9 mouse cellular contexts compared by ENCODE assay signal in genomic region chr2:121354378-121354777, GRCm38 (mm10). TPM values are rescaled to one million over a fixed set of nuclear protein-coding genes. Genes with fewer than 3 reads are reported as not detected.
A peak's percentile ranks its signal among the peaks of the same experiment; 100 is the strongest.
DNase-seq lines count a peak whose midpoint lies in the region; ATAC-seq and TF ChIP-seq lines count a peak whose summit lies in the region.
"Had no signal": no experiment of that assay in that cellular context is flagged by ENCODE, and none has a peak within 500 bp of the region (broad histone marks: within the 10 kb centered on the region; RNA-seq: fewer than 3 reads in every experiment).

No protein-coding gene starts in this region.

- H3K4me2 ChIP-seq in lung, postnatal 0 days (replicated peaks; ENCODE audit: low read depth, low read length): peak overlapping the region; percentile 97
- H3K4me2 ChIP-seq in embryonic facial prominence, embryonic 14.5 days (ENCODE audit: low read depth, low read length): peak overlapping the region; percentile 87
- H3K4me2 ChIP-seq in limb, embryonic 14.5 days (replicated peaks; ENCODE audit: low read depth, low read length, severe bottlenecking): peak overlapping the region; percentile 61
- peak overlapping the region; percentile 91 for H3K4me2 ChIP-seq in stomach, embryonic 15.5 days

- no peak for TF ChIP-seq EP300 in lung, postnatal 0 days (IDR thresholded peaks at IDR 0.05)

- TF ChIP-seq POLR2A in limb, embryonic 14.5 days (IDR thresholded peaks at IDR 0.05; ENCODE audit: borderline replicate concordance, extremely low read depth, insufficient read depth, insufficient read length): no peak

- no peak for ATAC-seq in lung, postnatal 0 days
- no peak for ATAC-seq in embryonic facial prominence, embryonic 14.5 days (ENCODE audit: low read depth)
- no peak for ATAC-seq in limb, embryonic 14.5 days (ENCODE audit: low FRiP score, low read depth)
- no peak for ATAC-seq in stomach, embryonic 15.5 days (ENCODE audit: insufficient read depth, low FRiP score, low read depth)
- ATAC-seq in megakaryocyte progenitor cell, adult 5-6 weeks (replicated peaks; ENCODE audit: poor library complexity): no peak

- H3K27me3 ChIP-seq in lung, postnatal 0 days (replicated peaks; ENCODE audit: insufficient read depth, low read length): peaks cover 10% of the 10 kb centered on the region; the same call in 1 of the 2 replicates
- H3K27me3 ChIP-seq in embryonic facial prominence, embryonic 14.5 days (replicated peaks; ENCODE audit: control insufficient read depth, insufficient read depth, low read length): no peaks in the 10 kb centered on the region
- peaks cover 6% of the 10 kb centered on the region for H3K27me3 ChIP-seq in limb, embryonic 14.5 days (ENCODE audit: control insufficient read depth, insufficient read depth, low read length)
- H3K27me3 ChIP-seq in stomach, embryonic 15.5 days (replicated peaks): peaks cover 2% of the 10 kb centered on the region; the same call in 1 of the 2 replicates

- H3K4me1 ChIP-seq in lung, postnatal 0 days (ENCODE audit: insufficient read depth, low read depth, low read length): peaks cover 3% of the 10 kb centered on the region; the same call in 1 of the 2 replicates
- peaks cover 14% of the 10 kb centered on the region for H3K4me1 ChIP-seq in embryonic facial prominence, embryonic 14.5 days (ENCODE audit: control insufficient read depth, insufficient read depth, low read length)
- peaks cover 7% of the 10 kb centered on the region for H3K4me1 ChIP-seq in limb, embryonic 14.5 days (ENCODE audit: control insufficient read depth, insufficient read depth, low read length)
- H3K4me1 ChIP-seq in stomach, embryonic 15.5 days: peaks cover 20% of the 10 kb centered on the region; the same call in 1 of the 2 replicates

- no peaks in the 10 kb centered on the region for H3K36me3 ChIP-seq in lung, postnatal 0 days (ENCODE audit: insufficient read depth, low read length)
- no peaks in the 10 kb centered on the region for H3K36me3 ChIP-seq in embryonic facial prominence, embryonic 14.5 days (ENCODE audit: control insufficient read depth, insufficient read depth, low read length)
- H3K36me3 ChIP-seq in limb, embryonic 14.5 days (ENCODE audit: control insufficient read depth, insufficient read depth, low read length): no peaks in the 10 kb centered on the region
- H3K36me3 ChIP-seq in stomach, embryonic 15.5 days: no peaks in the 10 kb centered on the region

- DNase-seq in lung, postnatal 0 days (ENCODE audit: low spot score): peak; percentile 43
- DNase-seq in lung, postnatal 25 days (ENCODE audit: low spot score): no peak
- no peak for DNase-seq in embryonic facial prominence, embryonic 14.5 days (ENCODE audit: low spot score)
- no peak for DNase-seq in limb, embryonic 14.5 days (ENCODE audit: low spot score)
- DNase-seq in urinary bladder, postnatal 14 days (ENCODE audit: low spot score): no peak
- DNase-seq in gastrocnemius, postnatal 4 days (ENCODE audit: low spot score in 2 of 2): no peak

- no peak overlapping the region for H3K27ac ChIP-seq in lung, postnatal 0 days (ENCODE audit: low read length)
- H3K27ac ChIP-seq in embryonic facial prominence, embryonic 14.5 days (replicated peaks; ENCODE audit: low read depth, low read length): peak overlapping the region; percentile 52; the same call in 1 of the 2 replicates
- H3K27ac ChIP-seq in limb, embryonic 14.5 days (replicated peaks; ENCODE audit: low read depth, low read length): 0 out of 2 replicates have a peak overlapping the region, but pooled peaks have one; percentile 1
- H3K27ac ChIP-seq in stomach, embryonic 15.5 days: peak overlapping the region; percentile 54

- under 1% methylated on average over 6 of the region's 6 CpGs for WGBS in lung, postnatal 0 days
- 2% methylated on average over 6 of the region's 6 CpGs for WGBS in embryonic facial prominence, embryonic 14.5 days
- 5% methylated on average over 6 of the region's 6 CpGs for WGBS in limb, embryonic 14.5 days
- WGBS in stomach, embryonic 15.5 days: 2% methylated on average over 6 of the region's 6 CpGs

- H3K9me3 ChIP-seq in lung, postnatal 0 days (ENCODE audit: low read length): no peaks in the 10 kb centered on the region
- H3K9me3 ChIP-seq in embryonic facial prominence, embryonic 14.5 days (ENCODE audit: control insufficient read depth, low read length): no peaks in the 10 kb centered on the region
- H3K9me3 ChIP-seq in limb, embryonic 14.5 days (ENCODE audit: control insufficient read depth, low read length): no peaks in the 10 kb centered on the region
- H3K9me3 ChIP-seq in stomach, embryonic 15.5 days: no peaks in the 10 kb centered on the region

- TF ChIP-seq CTCF in lung, postnatal 0 days (IDR thresholded peaks at IDR 0.05): no peak

- H3K4me3 ChIP-seq in lung, postnatal 0 days (ENCODE audit: low read depth, low read length): peak overlapping the region; percentile 58
- peak overlapping the region; percentile 68 for H3K4me3 ChIP-seq in embryonic facial prominence, embryonic 14.5 days (ENCODE audit: low read depth, low read length)
- peak overlapping the region; percentile 62 for H3K4me3 ChIP-seq in limb, embryonic 14.5 days (replicated peaks; ENCODE audit: low read length)
- H3K4me3 ChIP-seq in stomach, embryonic 15.5 days (replicated peaks): peak overlapping the region; percentile 74

- peak overlapping the region; percentile 43 for H3K9ac ChIP-seq in lung, postnatal 0 days (replicated peaks; ENCODE audit: low read depth)
- peak overlapping the region; percentile 78 for H3K9ac ChIP-seq in embryonic facial prominence, embryonic 14.5 days (ENCODE audit: low read depth, low read length)
- H3K9ac ChIP-seq in limb, embryonic 14.5 days (ENCODE audit: low read depth, low read length, severe bottlenecking): peak overlapping the region; percentile 74
- H3K9ac ChIP-seq in stomach, embryonic 15.5 days: peak overlapping the region; percentile 68

RNA-seq across cellular contexts. Expression of gene Ppip5k1, which starts 0.8 kb away (rescaled TPM):
- polyA plus RNA-seq in lung, postnatal 0 days (2015; fragmentation: Nextera tagmentation; extraction: Ambion mirVana): 9.7 and 11.1 TPM in 2 replicates
- polyA plus RNA-seq in embryonic facial prominence, embryonic 14.5 days (2014; fragmentation: Nextera tagmentation; extraction: Ambion mirVana): 7.6 and 9.8 TPM in 2 replicates
- 12.4 and 13.0 TPM in 2 replicates for polyA plus RNA-seq in limb, embryonic 14.5 days (2012; rRNA removed)
- 7.6 and 10.3 TPM in 2 replicates for polyA plus RNA-seq in limb, embryonic 14.5 days (2014; fragmentation: Nextera tagmentation; extraction: Ambion mirVana)
- polyA plus RNA-seq in stomach, embryonic 15.5 days (2015; fragmentation: Nextera tagmentation; extraction: Ambion mirVana): 16.7 and 18.1 TPM in 2 replicates
- 4.5 and 4.6 TPM in 2 replicates for total RNA-seq in megakaryocyte progenitor cell, adult 5-6 weeks (2015)
- 8.3 and 11.3 TPM in 2 replicates for total RNA-seq in megakaryocyte progenitor cell, adult 5-6 weeks (2017)
- total RNA-seq in gastrocnemius, postnatal 4 days (2021): 10 to 100 TPM; 16.8 to 18.5 TPM

RNA-seq across cellular contexts. Expression of gene Ckmt1, which starts 3.1 kb away (rescaled TPM):
- polyA plus RNA-seq in lung, postnatal 0 days (2015; fragmentation: Nextera tagmentation; extraction: Ambion mirVana): 35.1 and 37.3 TPM in 2 replicates
- 21.7 and 31.2 TPM in 2 replicates for polyA plus RNA-seq in embryonic facial prominence, embryonic 14.5 days (2014; fragmentation: Nextera tagmentation; extraction: Ambion mirVana)
- 5.4 and 7.1 TPM in 2 replicates for polyA plus RNA-seq in limb, embryonic 14.5 days (2012; rRNA removed)
- polyA plus RNA-seq in limb, embryonic 14.5 days (2014; fragmentation: Nextera tagmentation; extraction: Ambion mirVana): 12.0 and 20.1 TPM in 2 replicates
- polyA plus RNA-seq in stomach, embryonic 15.5 days (2015; fragmentation: Nextera tagmentation; extraction: Ambion mirVana): 157 and 165 TPM in 2 replicates
- total RNA-seq in megakaryocyte progenitor cell, adult 5-6 weeks (2015): not detected in 2 replicates
- not detected in 2 replicates for total RNA-seq in megakaryocyte progenitor cell, adult 5-6 weeks (2017)
- under 1 TPM in 1 of 2 experiments, not detected in 1; 0.80 TPM for total RNA-seq in gastrocnemius, postnatal 4 days (2021)
- total RNA-seq: common myeloid progenitor, adult 5-6 weeks had no signal

RNA-seq across cellular contexts. Expression of gene Strc, which starts 32.6 kb away (rescaled TPM):
- polyA plus RNA-seq in lung, postnatal 0 days (2015; fragmentation: Nextera tagmentation; extraction: Ambion mirVana): not detected in 2 replicates
- polyA plus RNA-seq in embryonic facial prominence, embryonic 14.5 days (2014; fragmentation: Nextera tagmentation; extraction: Ambion mirVana): 0.04 and 0.07 TPM in 2 replicates
- polyA plus RNA-seq in limb, embryonic 14.5 days (2012; rRNA removed): 0.01 TPM in 2 replicates
- polyA plus RNA-seq in limb, embryonic 14.5 days (2014; fragmentation: Nextera tagmentation; extraction: Ambion mirVana): not detected in 2 replicates
- polyA plus RNA-seq in stomach, embryonic 15.5 days (2015; fragmentation: Nextera tagmentation; extraction: Ambion mirVana): not detected in 2 replicates
- total RNA-seq in megakaryocyte progenitor cell, adult 5-6 weeks (2015): not detected in 2 replicates
- not detected in 2 replicates for total RNA-seq in megakaryocyte progenitor cell, adult 5-6 weeks (2017)
- not detected for total RNA-seq in gastrocnemius, postnatal 4 days (2021)
- total RNA-seq: common myeloid progenitor, adult 5-6 weeks had no signal

RNA-seq across cellular contexts. Expression of gene Pdia3, which starts 59.2 kb away (rescaled TPM):
- 371 and 415 TPM in 2 replicates for polyA plus RNA-seq in lung, postnatal 0 days (2015; fragmentation: Nextera tagmentation; extraction: Ambion mirVana)
- polyA plus RNA-seq in embryonic facial prominence, embryonic 14.5 days (2014; fragmentation: Nextera tagmentation; extraction: Ambion mirVana): 572 and 576 TPM in 2 replicates
- 395 and 416 TPM in 2 replicates for polyA plus RNA-seq in limb, embryonic 14.5 days (2012; rRNA removed)
- polyA plus RNA-seq in limb, embryonic 14.5 days (2014; fragmentation: Nextera tagmentation; extraction: Ambion mirVana): 523 and 526 TPM in 2 replicates
- polyA plus RNA-seq in stomach, embryonic 15.5 days (2015; fragmentation: Nextera tagmentation; extraction: Ambion mirVana): 742 and 872 TPM in 2 replicates
- 499 and 555 TPM in 2 replicates for total RNA-seq in megakaryocyte progenitor cell, adult 5-6 weeks (2015)
- total RNA-seq in megakaryocyte progenitor cell, adult 5-6 weeks (2017): 404 and 432 TPM in 2 replicates
- total RNA-seq in gastrocnemius, postnatal 4 days (2021): 100 to 1,000 TPM; 197 to 210 TPM

RNA-seq across cellular contexts. Expression of gene Catsper2, which starts 59.2 kb away (rescaled TPM):
- polyA plus RNA-seq in lung, postnatal 0 days (2015; fragmentation: Nextera tagmentation; extraction: Ambion mirVana): 1.7 and 1.8 TPM in 2 replicates
- 1.7 and 2.1 TPM in 2 replicates for polyA plus RNA-seq in embryonic facial prominence, embryonic 14.5 days (2014; fragmentation: Nextera tagmentation; extraction: Ambion mirVana)
- polyA plus RNA-seq in limb, embryonic 14.5 days (2012; rRNA removed): 4.1 and 4.8 TPM in 2 replicates
- polyA plus RNA-seq in limb, embryonic 14.5 days (2014; fragmentation: Nextera tagmentation; extraction: Ambion mirVana): 1.7 and 2.9 TPM in 2 replicates
- 1.6 and 2.3 TPM in 2 replicates for polyA plus RNA-seq in stomach, embryonic 15.5 days (2015; fragmentation: Nextera tagmentation; extraction: Ambion mirVana)
- total RNA-seq in megakaryocyte progenitor cell, adult 5-6 weeks (2015): 1.2 and 2.1 TPM in 2 replicates
- 0.62 and 1.8 TPM in 2 replicates for total RNA-seq in megakaryocyte progenitor cell, adult 5-6 weeks (2017)
- total RNA-seq in gastrocnemius, postnatal 4 days (2021): 1 to 10 TPM; 3.1 to 4.0 TPM
